Mouse (Mus musculus): Measurements from ENCODE around the gene Aqp5. TPM values are rescaled to one million over a fixed set of nuclear protein-coding genes. Genes with fewer than 3 reads are reported as not detected.

The Aqp5 gene
- polyA plus RNA-seq, 1 experiment from 2014 or later, result 551 TPM

- ATAC-seq (no peak), DNase-seq (ENCODE audit: low spot score) (no peak)
- Histone ChIP-seq H3K4me1 (ENCODE audit: insufficient read depth, low read depth, low read length) (no peaks in the 10 kb centered on the region), H3K27ac (ENCODE audit: low read length) (no peak overlapping the region), H3K36me3 (ENCODE audit: insufficient read depth, low read length) (no peaks in the 10 kb centered on the region; the same call in 1 of the 2 replicates), H3K27me3 (replicated peaks; ENCODE audit: insufficient read depth, low read length) (no peaks in the 10 kb centered on the region), H3K4me2 (replicated peaks; ENCODE audit: low read depth, low read length) (no peak overlapping the region), H3K9me3 (ENCODE audit: low read length) (no peaks in the 10 kb centered on the region), H3K9ac (replicated peaks; ENCODE audit: low read depth) (no peak overlapping the region), H3K4me3 (ENCODE audit: low read depth, low read length) (no peak overlapping the region)
- WGBS, result 89% methylated on average over 12 of the region's 12 CpGs
- no peak for TF ChIP-seq CTCF (IDR thresholded peaks at IDR 0.05)
- TF ChIP-seq EP300 (IDR thresholded peaks at IDR 0.05), result no peak
Measured at GRCm38 (mm10) chr15:99637405-99638123, 47.0 kb downstream of the Aqp5 start.

DNA sequence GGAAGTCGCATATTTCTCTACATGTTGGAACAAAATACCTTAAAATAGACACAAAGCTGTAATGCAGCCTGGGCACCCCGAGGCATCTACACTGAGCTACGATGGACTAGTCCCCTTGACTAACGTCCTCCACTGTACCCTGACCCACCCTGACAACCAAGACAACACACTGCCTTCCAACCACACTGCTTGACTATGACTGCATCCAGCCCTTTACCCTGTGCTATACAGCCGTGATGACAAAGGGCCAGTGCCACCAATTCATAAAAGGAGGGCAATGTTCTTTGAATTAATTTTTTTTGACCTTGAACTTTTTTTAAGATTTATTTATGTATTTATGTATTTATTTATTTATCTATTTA lies 47.5 kb downstream of the Aqp5 start:
- Histone ChIP-seq H3K9ac (replicated peaks; ENCODE audit: low read depth) (no peak overlapping the region), H3K27me3 (replicated peaks; ENCODE audit: insufficient read depth, low read length) (no peaks in the 10 kb centered on the region), H3K9me3 (ENCODE audit: low read length) (no peaks in the 10 kb centered on the region), H3K4me1 (ENCODE audit: insufficient read depth, low read depth, low read length) (no peaks in the 10 kb centered on the region), H3K4me3 (ENCODE audit: low read depth, low read length) (no peak overlapping the region), H3K4me2 (replicated peaks; ENCODE audit: low read depth, low read length) (no peak overlapping the region), H3K27ac (ENCODE audit: low read length) (no peak overlapping the region), H3K36me3 (ENCODE audit: insufficient read depth, low read length) (no peaks in the 10 kb centered on the region; the same call in 1 of the 2 replicates)
- no peak for ATAC-seq
- WGBS, result 90% methylated on average over 5 of the region's 5 CpGs
- DNase-seq (ENCODE audit: low spot score), result no peak
- TF ChIP-seq CTCF (IDR thresholded peaks at IDR 0.05), result no peak
- TF ChIP-seq EP300 (IDR thresholded peaks at IDR 0.05), result no peak

- ATAC-seq, result no peak
- H3K9ac ChIP-seq (replicated peaks; ENCODE audit: low read depth), result no peak overlapping the region
- H3K9me3 ChIP-seq (ENCODE audit: low read length), result no peaks in the 10 kb centered on the region
- no peak overlapping the region for H3K27ac ChIP-seq (ENCODE audit: low read length)
- H3K36me3 ChIP-seq (ENCODE audit: insufficient read depth, low read length), result no peaks in the 10 kb centered on the region
- no peak overlapping the region for H3K4me2 ChIP-seq (replicated peaks; ENCODE audit: low read depth, low read length)
- H3K27me3 ChIP-seq (replicated peaks; ENCODE audit: insufficient read depth, low read length), result no peaks in the 10 kb centered on the region
- 71% methylated on average over 6 of the region's 6 CpGs for WGBS
- no peak overlapping the region for H3K4me3 ChIP-seq (ENCODE audit: low read depth, low read length)
- no peak for DNase-seq (ENCODE audit: low spot score)
- peaks cover 3% of the 10 kb centered on the region; the same call in 1 of the 2 replicates for H3K4me1 ChIP-seq (ENCODE audit: insufficient read depth, low read depth, low read length)
- no peak for TF ChIP-seq EP300 (IDR thresholded peaks at IDR 0.05)
- TF ChIP-seq CTCF (IDR thresholded peaks at IDR 0.05), result no peak
Measured at GRCm38 (mm10) chr15:99642622-99643021, 52.0 kb downstream of the Aqp5 start.

- DNase-seq (ENCODE audit: low spot score), result no peak
Measured at GRCm38 (mm10) chr15:99643832-99644231, 53.2 kb downstream of the Aqp5 start.

More at GRCm38 (mm10) chr15:99643832-99644231, 53.2 kb downstream of the Aqp5 start:
- TF ChIP-seq EP300 (IDR thresholded peaks at IDR 0.05) (no peak), CTCF (IDR thresholded peaks at IDR 0.05) (no peak)
- Histone ChIP-seq H3K36me3 (ENCODE audit: insufficient read depth, low read length) (no peaks in the 10 kb centered on the region), H3K4me2 (replicated peaks; ENCODE audit: low read depth, low read length) (no peak overlapping the region), H3K27ac (ENCODE audit: low read length) (no peak overlapping the region), H3K9me3 (ENCODE audit: low read length) (no peaks in the 10 kb centered on the region), H3K4me3 (ENCODE audit: low read depth, low read length) (no peak overlapping the region), H3K27me3 (replicated peaks; ENCODE audit: insufficient read depth, low read length) (no peaks in the 10 kb centered on the region), H3K9ac (replicated peaks; ENCODE audit: low read depth) (no peak overlapping the region), H3K4me1 (ENCODE audit: insufficient read depth, low read depth, low read length) (peaks cover 3% of the 10 kb centered on the region; the same call in 1 of the 2 replicates)
- 79% methylated on average over 10 of the region's 10 CpGs for WGBS
- no peak for ATAC-seq

Other genes with a start within 250 kb of the Aqp5 start
- 25.8 and 30.7 TPM in 2 replicates for gene Fmnl3, start 220.3 kb upstream of the Aqp5 start, polyA plus RNA-seq (2015; fragmentation: Nextera tagmentation; extraction: Ambion mirVana)
- 669 and 693 TPM in 2 replicates for gene Tmbim6, start 197.9 kb upstream of the Aqp5 start, polyA plus RNA-seq (2015; fragmentation: Nextera tagmentation; extraction: Ambion mirVana)
- 5.2 and 6.0 TPM in 2 replicates for gene Nckap5l, start 133.0 kb upstream of the Aqp5 start, polyA plus RNA-seq (2015; fragmentation: Nextera tagmentation; extraction: Ambion mirVana)
- 11.2 and 11.5 TPM in 2 replicates for gene Bcdin3d, start 116.1 kb upstream of the Aqp5 start, polyA plus RNA-seq (2015; fragmentation: Nextera tagmentation; extraction: Ambion mirVana)
- 0.81 and 0.95 TPM in 2 replicates for gene Faim2, start 62.6 kb upstream of the Aqp5 start, polyA plus RNA-seq (2015; fragmentation: Nextera tagmentation; extraction: Ambion mirVana)
- gene Aqp2, start 11.7 kb upstream of the Aqp5 start, polyA plus RNA-seq (2015; fragmentation: Nextera tagmentation; extraction: Ambion mirVana), result not detected in 2 replicates
- gene Aqp6, start 10.6 kb downstream of the Aqp5 start, polyA plus RNA-seq (2015; fragmentation: Nextera tagmentation; extraction: Ambion mirVana), result not detected in 2 replicates
- gene Racgap1, start 60.9 kb downstream of the Aqp5 start, polyA plus RNA-seq (2015; fragmentation: Nextera tagmentation; extraction: Ambion mirVana), result 7.5 and 10.9 TPM in 2 replicates
- 1.3 TPM in 2 replicates for gene Asic1, start 79.6 kb downstream of the Aqp5 start, polyA plus RNA-seq (2015; fragmentation: Nextera tagmentation; extraction: Ambion mirVana)
- 19.7 and 20.4 TPM in 2 replicates for gene Smarcd1, start 111.3 kb downstream of the Aqp5 start, polyA plus RNA-seq (2015; fragmentation: Nextera tagmentation; extraction: Ambion mirVana)
- gene Gm17349, start 114.7 kb downstream of the Aqp5 start, polyA plus RNA-seq (2015; fragmentation: Nextera tagmentation; extraction: Ambion mirVana), result 3.2 TPM in 1 of 2 replicates, not detected in the other
- gene Gpd1, start 126.7 kb downstream of the Aqp5 start, polyA plus RNA-seq (2015; fragmentation: Nextera tagmentation; extraction: Ambion mirVana), result 10.0 and 13.2 TPM in 2 replicates
- 197 and 206 TPM in 2 replicates for gene Cox14, start 134.8 kb downstream of the Aqp5 start, polyA plus RNA-seq (2015; fragmentation: Nextera tagmentation; extraction: Ambion mirVana)
- gene Cers5, start 182.1 kb downstream of the Aqp5 start, polyA plus RNA-seq (2015; fragmentation: Nextera tagmentation; extraction: Ambion mirVana), result 67.1 and 71.5 TPM in 2 replicates

Data from lung, postnatal 0 days (tissue).